Mouse (Mus musculus) embryonic facial prominence, embryonic 13.5 days (tissue): ENCODE data around the gene Zfp13. TPM values are rescaled to one million over a fixed set of nuclear protein-coding genes. Genes with fewer than 3 reads are reported as not detected.
A peak's percentile ranks its signal among the peaks of the same experiment; 100 is the strongest.

ENCODE experiments used
- ATAC-seq: fragments of 200-750 bp; cut with Nextera tagmentation; 2 replicates; pipeline ENCODE4 v1.8.0; 2017; ENCODE audit warnings: low read depth; ENCODE audit not compliant: insufficient number of reproducible peaks, insufficient read depth, low FRiP score, low TSS enrichment
- H3K27ac ChIP-seq: fragments of 300-500 bp; sonication (generic); 2 replicates; pipeline ENCODE4 v1.5.1; 2015; ENCODE audit warnings: moderate library complexity, mild to moderate bottlenecking, inconsistent platforms
- H3K27me3 ChIP-seq: fragments of 300-500 bp; sonication (generic); 2 replicates; pipeline ENCODE4 v1.6.1; 2015; ENCODE audit warnings: mild to moderate bottlenecking, inconsistent platforms
- H3K36me3 ChIP-seq: fragments of 300-500 bp; sonication (generic); 2 replicates; pipeline ENCODE4 v1.6.1; 2015; ENCODE audit warnings: mild to moderate bottlenecking, inconsistent platforms
- H3K4me1 ChIP-seq: fragments of 300-500 bp; sonication (generic); 2 replicates; pipeline ENCODE4 v1.6.1; 2015; ENCODE audit warnings: inconsistent platforms
- H3K4me2 ChIP-seq: fragments of 300-500 bp; sonication (generic); 2 replicates; pipeline ENCODE4 v1.6.1; 2015; ENCODE audit warnings: moderate library complexity, mild to moderate bottlenecking, inconsistent platforms
- H3K4me3 ChIP-seq: fragments of 300-500 bp; sonication (generic); 2 replicates; pipeline ENCODE4 v1.5.1; 2015; ENCODE audit warnings: mild to moderate bottlenecking, inconsistent platforms
- H3K9ac ChIP-seq: fragments of 300-500 bp; sonication (generic); 2 replicates; pipeline ENCODE4 v1.6.1; 2015; ENCODE audit warnings: mild to moderate bottlenecking, inconsistent platforms
- H3K9me3 ChIP-seq: fragments of 300-500 bp; sonication (generic); 2 replicates; pipeline ENCODE4 v1.6.1; 2016; ENCODE audit warnings: inconsistent platforms
- WGBS: fragments of 180-500 bp; shearing (Covaris S2); methylation state at CpG from one replicate; pipeline ENCODE4 v1.1.7; 2015; ENCODE audit warnings: mixed read lengths; 5-methylcytosine and 5-hydroxymethylcytosine counted together
- polyA plus RNA-seq: library from polyadenylated mRNA; unstranded; fragments of >200 nt; fragmentation: Nextera tagmentation; extraction: Ambion mirVana; gene quantifications from 2 replicates; pipeline ENCODE4 v1.2.1, GENCODE M21; 2015

The Zfp13 gene
- polyA plus RNA-seq, 1 experiment from 2014 or later = 18.2 TPM

GRCm38 (mm10) chr17:23585721-23586491 is 13.4 kb downstream of the Zfp13 start:
- no peaks in the 10 kb centered on the region for H3K9me3 ChIP-seq
- WGBS = under 1% methylated on average over 22 of the region's 22 CpGs
- no peaks in the 10 kb centered on the region for H3K27me3 ChIP-seq
- H3K36me3 ChIP-seq = peaks cover 21% of the 10 kb centered on the region
- H3K27ac ChIP-seq = no peak overlapping the region; the same call in 1 of the 2 replicates
- peak overlapping the region; percentile 78 for H3K4me3 ChIP-seq
- peak overlapping the region; percentile 91 for H3K4me2 ChIP-seq
- peak overlapping the region; percentile 91 for H3K9ac ChIP-seq
- peaks cover 22% of the 10 kb centered on the region for H3K4me1 ChIP-seq
- peak; percentile 59; the same call in 1 of the 2 replicates for ATAC-seq

GRCm38 (mm10) chr17:23584786-23585185 is 14.5 kb downstream of the Zfp13 start:
- Histone ChIP-seq H3K27me3 (no peaks in the 10 kb centered on the region), H3K9ac (peak overlapping the region; percentile 91; the same call in 1 of the 2 replicates), H3K4me3 (peak overlapping the region; percentile 78), H3K27ac (no peak overlapping the region), H3K9me3 (no peaks in the 10 kb centered on the region), H3K4me2 (peak overlapping the region; percentile 91), H3K4me1 (peaks cover 22% of the 10 kb centered on the region), H3K36me3 (peaks cover 32% of the 10 kb centered on the region)
- ATAC-seq = no peak
- WGBS = 87% methylated on average over 8 of the region's 8 CpGs

DNA sequence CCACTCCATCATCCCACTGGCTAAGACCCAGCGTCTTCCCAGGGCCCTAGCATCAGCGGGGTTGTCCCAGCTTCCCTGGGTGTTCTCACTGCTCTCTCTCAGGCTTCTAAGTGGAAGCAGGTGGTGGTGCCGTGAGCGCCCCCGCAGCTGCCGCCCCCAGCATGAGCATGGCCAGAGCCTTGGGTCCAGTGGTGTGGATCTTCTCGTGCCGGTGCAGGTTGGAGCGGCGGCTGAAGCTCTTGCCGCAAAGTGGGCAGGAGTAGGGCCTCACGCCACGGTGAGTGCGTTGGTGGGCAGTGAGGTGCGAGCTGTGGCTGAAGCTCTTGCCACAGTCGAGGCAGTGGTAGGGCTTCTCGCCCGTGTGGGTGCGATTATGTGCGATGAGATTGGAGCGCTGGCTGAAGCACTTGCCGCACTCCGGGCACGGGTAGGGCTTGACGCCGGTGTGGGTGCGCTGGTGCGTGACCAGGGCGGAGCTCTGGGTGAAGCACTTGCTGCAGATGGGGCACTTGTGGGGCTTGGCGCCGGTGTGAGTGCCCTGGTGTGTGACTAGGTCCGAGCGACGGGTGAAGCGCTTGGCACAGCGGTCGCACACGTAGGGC is 23.2 kb downstream of the Zfp13 start:
- WGBS = 94% methylated on average over 38 of the region's 38 CpGs
- Histone ChIP-seq H3K27me3 (no peaks in the 10 kb centered on the region), H3K36me3 (peaks cover 83% of the 10 kb centered on the region), H3K9ac (no peak overlapping the region), H3K4me3 (no peak overlapping the region), H3K4me2 (no peak overlapping the region), H3K4me1 (no peaks in the 10 kb centered on the region), H3K9me3 (peaks cover 13% of the 10 kb centered on the region), H3K27ac (no peak overlapping the region)
- ATAC-seq = no peak

DNA sequence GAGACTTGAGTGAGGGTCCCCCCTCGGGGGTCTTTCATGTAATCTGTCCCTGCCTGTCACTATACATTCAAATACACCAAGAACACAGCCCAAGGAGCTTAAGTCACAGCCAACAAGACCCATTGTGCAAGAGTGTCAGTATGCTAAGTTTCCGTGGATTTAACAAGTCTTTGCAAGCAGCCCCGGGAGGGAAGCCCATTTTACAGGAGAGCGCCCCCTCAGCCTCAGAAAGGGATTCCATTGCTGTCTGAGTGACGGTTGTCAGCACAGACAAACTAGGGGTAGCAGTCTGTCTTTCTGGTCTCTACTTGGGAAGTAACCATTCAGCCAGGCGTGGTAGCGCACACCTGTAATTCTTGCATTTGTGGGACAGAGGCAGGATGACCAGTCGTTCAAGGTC is 25.2 kb downstream of the Zfp13 start:
- no peak overlapping the region for H3K4me2 ChIP-seq
- WGBS = 92% methylated on average over 8 of the region's 8 CpGs
- H3K36me3 ChIP-seq = peaks cover 64% of the 10 kb centered on the region
- H3K9ac ChIP-seq = no peak overlapping the region
- peaks cover 13% of the 10 kb centered on the region for H3K9me3 ChIP-seq
- H3K27ac ChIP-seq = no peak overlapping the region
- ATAC-seq = no peak
- no peaks in the 10 kb centered on the region for H3K27me3 ChIP-seq
- H3K4me1 ChIP-seq = no peaks in the 10 kb centered on the region
- H3K4me3 ChIP-seq = no peak overlapping the region

DNA sequence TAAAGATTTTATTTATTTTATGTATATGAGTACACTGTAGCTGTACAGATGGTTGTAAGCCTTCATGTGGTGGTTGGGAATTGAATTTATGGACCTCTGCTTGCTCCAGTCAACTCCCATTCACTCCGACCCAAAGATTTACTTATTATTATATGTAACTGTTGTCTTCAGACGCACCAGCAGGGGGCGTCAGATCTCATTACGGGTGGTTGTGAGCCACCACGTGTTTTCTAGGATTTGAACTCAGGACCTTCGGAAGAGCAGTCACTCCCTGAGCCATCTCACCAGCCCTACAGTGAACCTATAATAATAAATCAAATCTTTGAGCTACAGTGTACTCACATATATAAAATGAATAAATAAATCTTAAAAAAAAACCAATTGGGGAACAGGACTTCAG is 27.2 kb downstream of the Zfp13 start:
- WGBS = 79% methylated on average over 6 of the region's 6 CpGs
- peaks cover 13% of the 10 kb centered on the region for H3K9me3 ChIP-seq
- no peak overlapping the region for H3K9ac ChIP-seq
- H3K36me3 ChIP-seq = peaks cover 46% of the 10 kb centered on the region
- no peak for ATAC-seq
- H3K4me2 ChIP-seq = no peak overlapping the region
- H3K4me3 ChIP-seq = no peak overlapping the region
- no peak overlapping the region for H3K27ac ChIP-seq
- no peaks in the 10 kb centered on the region for H3K4me1 ChIP-seq
- no peaks in the 10 kb centered on the region for H3K27me3 ChIP-seq

- WGBS = 22% methylated on average over 5 of the region's 5 CpGs
- Histone ChIP-seq H3K27me3 (no peaks in the 10 kb centered on the region), H3K4me3 (no peak overlapping the region), H3K9ac (no peak overlapping the region), H3K9me3 (peaks cover 5% of the 10 kb centered on the region), H3K4me1 (no peaks in the 10 kb centered on the region), H3K4me2 (no peak overlapping the region), H3K27ac (no peak overlapping the region), H3K36me3 (peaks cover 36% of the 10 kb centered on the region)
- no peak for ATAC-seq
Observed at GRCm38 (mm10) chr17:23571084-23571483, 28.2 kb downstream of the Zfp13 start.

DNA sequence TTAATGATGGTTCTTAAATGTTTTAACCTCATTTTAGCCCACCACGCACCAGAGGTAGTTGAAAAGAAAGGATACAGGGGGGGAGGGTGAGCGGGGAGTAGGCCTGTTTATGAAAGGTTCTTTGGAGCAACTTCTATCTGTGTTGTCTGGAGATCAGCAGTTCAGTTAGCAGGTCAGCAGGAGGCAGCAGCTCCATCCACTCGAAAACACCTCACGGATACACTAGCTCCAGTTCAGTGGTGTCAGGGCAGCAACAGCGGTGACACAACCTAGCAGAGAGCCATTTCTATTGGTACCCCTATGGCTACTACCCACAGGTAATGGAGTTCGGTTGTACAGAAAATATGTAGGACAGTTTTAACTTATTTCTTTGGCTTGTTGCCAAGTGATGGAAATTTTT is 29.3 kb downstream of the Zfp13 start:
- H3K9ac ChIP-seq = no peak overlapping the region; the same call in 1 of the 2 replicates
- WGBS = 45% methylated on average over 6 of the region's 6 CpGs
- no peak overlapping the region for H3K4me2 ChIP-seq
- H3K4me1 ChIP-seq = peaks cover 3% of the 10 kb centered on the region
- no peaks in the 10 kb centered on the region for H3K27me3 ChIP-seq
- no peak overlapping the region for H3K4me3 ChIP-seq
- no peak for ATAC-seq
- H3K27ac ChIP-seq = no peak overlapping the region
- no peaks in the 10 kb centered on the region for H3K9me3 ChIP-seq
- H3K36me3 ChIP-seq = peaks cover 25% of the 10 kb centered on the region

DNA sequence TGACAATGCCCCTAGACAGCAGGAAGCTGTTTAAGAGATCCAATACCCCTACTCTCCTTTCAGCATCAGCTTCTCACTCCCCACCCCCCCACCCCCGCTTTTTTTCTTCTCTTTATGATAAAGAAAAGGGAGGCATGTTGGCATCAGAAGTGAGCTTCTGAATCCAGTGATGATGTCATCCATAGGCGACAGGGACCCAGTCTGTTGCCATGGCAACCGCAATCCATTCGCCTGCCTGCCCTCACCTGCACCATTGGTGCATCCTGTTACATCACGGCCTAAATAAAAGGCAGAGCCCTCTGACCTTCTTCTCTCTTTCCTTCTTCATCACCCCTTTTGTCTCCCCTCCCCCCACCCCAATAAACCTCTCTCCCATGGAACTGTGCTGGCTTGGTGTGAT is 30.9 kb downstream of the Zfp13 start:
- H3K27me3 ChIP-seq = no peaks in the 10 kb centered on the region
- H3K27ac ChIP-seq = no peak overlapping the region
- H3K9ac ChIP-seq = no peak overlapping the region
- WGBS = 31% methylated on average over 5 of the region's 5 CpGs
- ATAC-seq = no peak
- H3K9me3 ChIP-seq = no peaks in the 10 kb centered on the region
- no peak overlapping the region for H3K4me2 ChIP-seq
- peaks cover 9% of the 10 kb centered on the region for H3K36me3 ChIP-seq
- H3K4me3 ChIP-seq = no peak overlapping the region
- H3K4me1 ChIP-seq = peaks cover 8% of the 10 kb centered on the region

GRCm38 (mm10) chr17:23566787-23567186 is 32.5 kb downstream of the Zfp13 start:
- H3K27ac ChIP-seq = no peak overlapping the region
- H3K4me1 ChIP-seq = peaks cover 14% of the 10 kb centered on the region
- H3K27me3 ChIP-seq = no peaks in the 10 kb centered on the region
- no peaks in the 10 kb centered on the region for H3K36me3 ChIP-seq
- no peaks in the 10 kb centered on the region for H3K9me3 ChIP-seq
- 58% methylated on average over 5 of the region's 5 CpGs for WGBS
- no peak overlapping the region for H3K4me3 ChIP-seq
- ATAC-seq = no peak
- no peak overlapping the region for H3K9ac ChIP-seq
- no peak overlapping the region for H3K4me2 ChIP-seq

- H3K4me1 ChIP-seq = peaks cover 14% of the 10 kb centered on the region
Observed at GRCm38 (mm10) chr17:23564368-23564715, 34.9 kb downstream of the Zfp13 start.

DNA sequence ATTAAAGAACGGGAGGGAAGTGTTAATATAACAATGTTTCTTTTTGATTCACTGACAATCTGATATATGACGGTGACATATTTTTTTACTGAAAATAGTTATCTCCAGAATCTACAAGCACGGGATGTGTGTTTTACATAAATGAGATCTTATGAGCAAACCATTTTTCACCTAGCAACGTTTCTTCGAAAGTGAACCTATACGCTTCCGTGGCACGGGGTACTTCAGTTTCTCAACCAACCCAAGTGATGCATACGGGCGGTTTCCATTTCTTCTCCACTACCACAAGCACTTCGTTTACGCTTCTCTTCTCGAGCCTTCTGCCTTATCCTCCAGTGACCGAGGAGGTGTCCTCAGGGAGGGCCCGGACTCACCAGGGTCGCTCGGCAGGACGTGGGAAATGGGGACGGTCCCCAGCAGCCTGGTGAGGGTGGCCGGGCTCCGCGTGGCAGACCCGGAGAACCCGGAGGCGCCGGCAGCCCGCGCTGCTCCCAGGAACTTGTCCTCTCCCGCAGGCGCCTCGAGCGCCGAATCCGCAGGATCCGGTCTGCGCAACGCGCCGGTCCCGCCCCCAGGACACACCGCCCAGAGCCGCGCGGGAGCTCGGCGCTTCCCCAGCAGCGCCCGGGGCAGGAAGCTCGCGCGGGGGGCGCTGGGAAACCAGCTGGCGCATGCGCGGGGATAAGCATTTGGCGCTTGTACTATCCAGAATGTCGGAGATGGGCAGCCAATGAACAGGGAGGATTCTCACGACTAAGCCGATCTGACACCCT is 35.5 kb downstream of the Zfp13 start, which contains the start of gene Zfp213:
Gene Zfp213 (minus strand): TSS at position 644 of the 773 bp plus-strand sequence.
- Histone ChIP-seq H3K27me3 (no peaks in the 10 kb centered on the region), H3K4me2 (peak within 1 kb of the TSS; percentile 80), H3K27ac (peak within 1 kb of the TSS; percentile 95), H3K9me3 (no peaks in the 10 kb centered on the region), H3K4me1 (peaks cover 14% of the 10 kb centered on the region), H3K4me3 (peak within 1 kb of the TSS; percentile 79), H3K36me3 (peaks cover 27% of the 10 kb centered on the region), H3K9ac (peak within 1 kb of the TSS; percentile 97)
- WGBS = under 1% methylated on average over 59 of the region's 59 CpGs
- peak; percentile 93 for ATAC-seq

More at GRCm38 (mm10) chr17:23564368-23564715, 34.9 kb downstream of the Zfp13 start:
- WGBS = under 1% methylated on average over 8 of the region's 8 CpGs
- peak; percentile 57 for ATAC-seq
- H3K27ac ChIP-seq = peak overlapping the region; percentile 95
- no peaks in the 10 kb centered on the region for H3K27me3 ChIP-seq
- H3K4me3 ChIP-seq = peak overlapping the region; percentile 79
- peaks cover 21% of the 10 kb centered on the region for H3K36me3 ChIP-seq
- H3K9me3 ChIP-seq = no peaks in the 10 kb centered on the region
- H3K9ac ChIP-seq = peak overlapping the region; percentile 97
- H3K4me2 ChIP-seq = peak overlapping the region; percentile 80
